In genomic region chr15:97663750-97664406, GRCm38 (mm10) we compare ENCODE assay signal across 7 mouse cellular contexts. TPM values are rescaled to one million over a fixed set of nuclear protein-coding genes. Genes with fewer than 3 reads are reported as not detected.
A peak's percentile ranks its signal among the peaks of the same experiment; 100 is the strongest.
DNase-seq lines count a peak whose midpoint lies in the region; ATAC-seq lines count a peak whose summit lies in the region.

No protein-coding gene starts in this region.

- H3K4me3 ChIP-seq in intestine, embryonic 15.5 days (replicated peaks), result peak overlapping the region; percentile 44

- ATAC-seq in intestine, embryonic 15.5 days, result peak; percentile 77

- no peaks in the 10 kb centered on the region for H3K4me1 ChIP-seq in intestine, embryonic 15.5 days (replicated peaks)

- DNase-seq in adrenal gland, adult 2 months, result peak; percentile 65
- peak; percentile 88 for DNase-seq in embryo, embryonic 10.5 days (ENCODE audit: low spot score)
- DNase-seq in gastrocnemius, postnatal 25 days, result peak; percentile 28
- DNase-seq in left cerebral cortex, postnatal 25 days (ENCODE audit: low spot score in 2 of 2), result peak; percentile 61 to 81
- peak; percentile 84 for DNase-seq in mesoderm, embryonic 11.5 days (ENCODE audit: low read depth, low spot score)
- peak; percentile 33 to 34 for DNase-seq in right cerebral cortex, postnatal 36 days (ENCODE audit: low spot score in 2 of 2)

- peak overlapping the region; percentile 89 for H3K4me2 ChIP-seq in intestine, embryonic 15.5 days (replicated peaks)

- 4% methylated on average over 19 of the region's 19 CpGs for WGBS in intestine, embryonic 15.5 days

- H3K27ac ChIP-seq in intestine, embryonic 15.5 days, result peak overlapping the region; percentile 42; the same call in 1 of the 2 replicates

- H3K9ac ChIP-seq in intestine, embryonic 15.5 days, result peak overlapping the region; percentile 45

- H3K36me3 ChIP-seq in intestine, embryonic 15.5 days, result no peaks in the 10 kb centered on the region

- H3K27me3 ChIP-seq in intestine, embryonic 15.5 days (replicated peaks), result no peaks in the 10 kb centered on the region

- intact Hi-C loops in left cerebral cortex, postnatal 25 days (cut with DNase I), result loop anchor here (1.0 to 10.0 kb wide), 3 partner anchors 339 to 469 kb away; partner anchors contain the start of genes Amigo2 and Pced1b

- no peaks in the 10 kb centered on the region for H3K9me3 ChIP-seq in intestine, embryonic 15.5 days

RNA-seq across cellular contexts. Expression of gene Rpap3, which starts 41.7 kb away (rescaled TPM):
- total RNA-seq in adrenal gland, adult 2 months (2021), result 10 to 100 TPM; 14.6 to 22.9 TPM
- polyA plus RNA-seq in adrenal gland, adult 2 months (2012; rRNA removed), result 1.1 and 1.2 TPM in 2 replicates
- 10 to 100 TPM in 1 of 2 experiments, 1 to 10 TPM in 1; 9.6 to 11.4 TPM for total RNA-seq in gastrocnemius, postnatal 25 days (2021)
- 19.8 and 24.0 TPM in 2 replicates for polyA plus RNA-seq in intestine, embryonic 15.5 days (2015; fragmentation: Nextera tagmentation; extraction: Ambion mirVana)
- total RNA-seq in left cerebral cortex, postnatal 25 days (2021), result 10 to 100 TPM; 26.3 to 28.3 TPM

Comparison
In these comparisons a context has a peak if more than half of its experiments do, and no peak if none do; other contexts are left out.
1. Peak in every context shown above with its lines: DNase-seq, ATAC-seq, H3K4me3 ChIP-seq and H3K27ac ChIP-seq.
2. DNase-seq: peak in every context shown above with its lines; median percentile 88 in embryo, embryonic 10.5 days; 84 in mesoderm, embryonic 11.5 days; 71 in left cerebral cortex, postnatal 25 days; 65 in adrenal gland, adult 2 months; 34 in right cerebral cortex, postnatal 36 days; 28 in gastrocnemius, postnatal 25 days.